Mouse (Mus musculus): Measurements from ENCODE around the gene Thap7. TPM values are rescaled to one million over a fixed set of nuclear protein-coding genes. Genes with fewer than 3 reads are reported as not detected.

The Thap7 gene
- polyA plus RNA-seq, 1 experiment from 2014 or later: 52.2 TPM

Other genes with a start within 250 kb of the Thap7 start
- 0.19 and 0.21 TPM in 2 replicates for gene Serpind1, start 199.8 kb downstream of the Thap7 start, polyA plus RNA-seq (2016; fragmentation: Nextera tagmentation; extraction: Ambion mirVana)
- 9.8 and 11.2 TPM in 2 replicates for gene Snap29, start 125.2 kb downstream of the Thap7 start, polyA plus RNA-seq (2016; fragmentation: Nextera tagmentation; extraction: Ambion mirVana)
- gene Pi4ka, start 124.8 kb downstream of the Thap7 start, polyA plus RNA-seq (2016; fragmentation: Nextera tagmentation; extraction: Ambion mirVana): 38.0 and 39.0 TPM in 2 replicates
- gene Crkl, start 79.1 kb downstream of the Thap7 start, polyA plus RNA-seq (2016; fragmentation: Nextera tagmentation; extraction: Ambion mirVana): 70.9 and 73.3 TPM in 2 replicates
- 0.75 and 1.1 TPM in 2 replicates for gene Aifm3, start 41.5 kb downstream of the Thap7 start, polyA plus RNA-seq (2016; fragmentation: Nextera tagmentation; extraction: Ambion mirVana)
- 84.2 and 87.5 TPM in 2 replicates for gene Lztr1, start 22.4 kb downstream of the Thap7 start, polyA plus RNA-seq (2016; fragmentation: Nextera tagmentation; extraction: Ambion mirVana)
- gene Lrrc74b, start 30.1 kb upstream of the Thap7 start, polyA plus RNA-seq (2016; fragmentation: Nextera tagmentation; extraction: Ambion mirVana): 0.10 TPM in 1 of 2 replicates, not detected in the other
- gene P2rx6, start 30.7 kb upstream of the Thap7 start, polyA plus RNA-seq (2016; fragmentation: Nextera tagmentation; extraction: Ambion mirVana): 0.21 and 0.24 TPM in 2 replicates
- gene Slc7a4, start 52.1 kb upstream of the Thap7 start, polyA plus RNA-seq (2016; fragmentation: Nextera tagmentation; extraction: Ambion mirVana): 1.5 and 1.6 TPM in 2 replicates
- gene Smpd4, start 88.2 kb upstream of the Thap7 start, polyA plus RNA-seq (2016; fragmentation: Nextera tagmentation; extraction: Ambion mirVana): 66.7 and 68.7 TPM in 2 replicates
- 5.3 and 6.6 TPM in 2 replicates for gene Ccdc74a, start 115.3 kb upstream of the Thap7 start, polyA plus RNA-seq (2016; fragmentation: Nextera tagmentation; extraction: Ambion mirVana)
- 50.3 and 50.5 TPM in 2 replicates for gene Med15, start 201.8 kb upstream of the Thap7 start, polyA plus RNA-seq (2016; fragmentation: Nextera tagmentation; extraction: Ambion mirVana)
- 64.9 and 72.8 TPM in 2 replicates for gene Klhl22, start 228.5 kb upstream of the Thap7 start, polyA plus RNA-seq (2016; fragmentation: Nextera tagmentation; extraction: Ambion mirVana)

Data from embryonic facial prominence, embryonic 10.5 days (tissue).